Mouse (Mus musculus) spleen, postnatal 36 days (tissue): ENCODE measurements around the gene Akt1s1.

Experiments
- DNase-seq, 2 experiments: peaks; one replicate each; pipeline ENCODE4 v3.0.0; 2022; ENCODE audit warnings: low spot score in 2 of 2, mixed read lengths in 1 of 2

The Akt1s1 gene

DNA sequence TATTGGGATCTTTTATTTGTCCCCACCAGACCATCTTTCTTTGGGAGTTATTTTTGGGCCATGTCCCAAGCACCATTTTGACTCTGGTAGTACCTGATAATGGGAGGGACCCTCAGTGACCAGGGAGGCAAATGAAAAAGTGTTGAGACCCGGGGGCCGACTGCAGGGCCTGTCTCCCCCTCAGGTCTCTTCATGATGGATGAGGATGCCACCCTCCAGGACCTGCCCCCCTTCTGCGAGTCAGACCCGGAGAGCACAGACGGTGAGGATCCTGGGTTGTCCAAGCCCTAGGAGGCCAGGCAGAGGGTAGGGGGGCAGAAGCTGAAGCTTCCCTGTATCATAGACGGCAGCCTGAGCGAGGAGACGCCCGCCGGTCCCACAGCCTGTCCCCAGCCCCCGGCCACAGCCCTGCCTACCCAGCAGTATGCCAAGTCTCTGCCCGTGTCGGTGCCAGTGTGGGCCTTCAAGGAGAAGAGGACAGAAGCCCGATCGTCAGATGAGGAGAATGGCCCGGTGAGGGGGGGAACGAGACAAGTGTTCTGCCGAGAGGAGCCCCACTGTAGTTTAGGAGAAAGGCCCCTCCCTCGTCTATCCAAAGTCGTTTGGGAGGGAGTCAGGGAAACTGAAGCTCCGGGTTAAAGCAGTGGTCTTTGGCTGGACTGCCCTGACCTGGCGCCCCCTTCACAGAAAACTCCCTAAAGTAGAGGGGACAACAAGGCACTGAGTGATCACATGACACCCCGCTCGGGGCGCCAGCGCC lies 5.0 kb downstream of the Akt1s1 start:
- no peak for DNase-seq

DNA sequence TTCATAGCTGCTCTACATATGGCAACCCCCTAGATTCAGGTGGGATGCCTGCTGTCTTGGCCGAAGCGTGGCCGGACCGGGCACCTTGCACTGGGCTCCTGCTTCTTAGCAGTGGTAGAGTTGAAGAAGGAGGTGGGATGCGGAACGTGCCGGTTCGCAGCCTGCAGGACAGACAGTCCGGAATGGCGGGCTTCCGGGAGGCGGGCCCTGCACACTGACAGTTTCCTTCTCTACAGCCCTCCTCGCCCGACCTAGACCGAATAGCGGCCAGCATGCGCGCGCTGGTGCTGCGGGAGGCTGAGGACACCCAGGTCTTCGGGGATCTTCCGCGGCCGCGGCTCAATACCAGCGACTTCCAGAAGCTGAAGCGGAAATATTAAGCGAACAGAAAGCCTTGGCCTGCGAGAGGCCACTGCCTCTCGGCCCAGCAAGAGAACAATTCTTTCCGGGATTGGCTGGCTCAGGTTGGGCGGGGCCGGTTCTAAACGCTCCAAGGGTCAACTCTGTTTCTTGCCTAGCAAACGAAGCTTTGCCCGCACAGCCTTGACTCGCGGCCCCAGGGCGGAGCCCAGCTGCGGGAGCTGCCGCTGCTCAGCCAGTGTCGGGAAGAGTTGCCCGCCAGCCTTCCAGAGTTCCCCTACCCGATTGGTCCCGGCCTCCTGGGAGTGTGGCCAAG lies 5.7 kb downstream of the Akt1s1 start:
- peak; percentile 88 to 90 for DNase-seq

DNA sequence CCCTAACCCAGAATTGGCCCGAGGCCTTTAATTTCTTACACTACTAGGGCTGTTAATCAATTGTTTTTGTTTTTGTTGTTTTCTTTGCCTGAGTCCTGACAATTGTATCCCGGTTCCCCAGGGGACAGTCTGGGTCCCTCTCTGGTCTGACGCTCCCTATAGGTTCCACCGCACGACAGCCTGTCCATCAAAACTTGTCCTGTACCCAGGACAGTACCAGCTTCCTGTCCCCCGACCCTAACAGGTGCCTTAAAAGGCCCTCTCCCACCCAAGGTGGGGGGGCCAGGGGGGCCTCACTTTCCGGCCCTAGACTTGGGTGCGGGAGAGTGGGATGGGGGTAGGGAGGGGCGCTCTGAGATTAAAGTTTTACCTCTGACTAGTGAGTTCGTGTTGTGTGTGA lies 6.2 kb downstream of the Akt1s1 start:
- peak in 1 of 2 experiments; percentile 23 for DNase-seq

DNA sequence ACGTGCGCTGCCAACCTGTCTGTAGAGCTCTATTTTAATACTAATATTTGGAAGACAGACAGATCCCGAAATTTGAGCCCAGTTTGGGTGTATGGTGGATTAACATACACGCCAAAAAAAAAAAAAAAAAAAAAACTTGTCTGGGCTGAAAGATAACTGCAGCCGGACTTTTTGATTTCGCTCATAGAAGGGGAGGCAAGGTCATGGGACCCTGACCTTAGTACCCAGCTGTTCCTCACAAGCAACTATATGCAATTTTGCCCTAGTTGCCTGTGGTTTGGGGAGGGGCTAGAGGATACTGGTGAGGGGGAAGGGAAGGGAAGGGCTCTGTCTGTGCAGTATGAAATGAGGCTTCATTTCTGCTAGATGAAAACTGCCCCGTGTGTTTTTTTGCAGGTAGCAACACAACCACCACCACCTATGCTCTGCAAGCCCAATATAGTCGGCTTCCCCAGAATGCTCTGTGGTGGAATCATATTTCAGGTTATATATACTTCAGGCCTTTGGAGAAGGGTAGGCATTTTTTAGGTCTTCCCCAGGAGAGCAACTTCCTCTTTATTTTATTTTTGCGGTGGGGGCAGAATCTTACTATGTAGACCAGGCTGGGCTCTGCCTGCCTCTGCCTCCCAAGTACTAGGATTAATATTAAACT lies 7.6 kb downstream of the Akt1s1 start:
- peak in 1 of 2 experiments; percentile 45 for DNase-seq

DNA sequence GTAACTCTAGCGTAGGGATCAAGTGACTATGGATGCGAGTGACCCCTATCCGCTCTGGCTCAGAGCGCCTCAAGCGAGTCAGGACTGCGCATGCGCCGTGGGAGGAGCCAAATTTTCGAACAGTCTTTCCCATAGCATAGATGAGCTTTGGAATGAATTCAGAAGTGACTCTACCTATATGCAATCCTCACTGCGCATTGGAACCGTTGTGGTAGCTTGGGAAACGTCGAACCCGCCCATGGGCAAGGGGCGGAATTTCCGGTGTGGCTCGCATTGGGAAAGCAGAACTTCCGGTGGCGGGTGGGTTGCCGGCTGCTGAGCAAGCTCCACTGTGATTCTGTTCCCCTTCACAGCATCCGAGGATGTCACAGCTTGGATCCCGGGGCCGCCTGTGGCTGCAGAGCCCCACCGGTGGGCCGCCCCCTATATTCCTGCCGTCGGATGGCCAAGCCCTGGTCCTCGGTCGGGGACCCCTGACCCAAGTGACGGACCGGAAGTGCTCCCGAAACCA lies 8.3 kb downstream of the Akt1s1 start, which contains the start of gene Pnkp:
Gene Pnkp, plus strand, starts transcription at position 98 of the 511 bp plus-strand sequence.
- peak; percentile 78 to 87 for DNase-seq

DNA sequence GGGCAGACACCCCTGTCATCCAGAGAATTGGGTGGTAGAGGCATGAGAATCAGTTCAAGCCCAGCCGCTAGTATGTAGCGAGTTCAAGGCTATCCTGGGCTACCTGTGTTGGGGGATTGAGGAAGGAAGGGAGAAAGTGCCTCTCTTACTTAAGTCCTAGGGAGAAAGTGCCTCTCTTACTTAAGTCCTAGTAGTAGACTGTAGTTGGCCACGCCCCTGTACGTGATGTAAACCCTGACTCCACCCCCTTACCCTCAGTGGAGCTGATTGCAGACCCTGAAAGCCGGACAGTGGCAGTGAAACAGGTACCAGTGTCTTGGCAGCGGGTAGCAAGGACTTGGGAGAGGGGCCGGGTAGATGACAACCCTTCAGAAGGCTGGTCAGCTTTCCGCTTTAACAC lies 9.1 kb downstream of the Akt1s1 start:
- peak; percentile 55 to 73 for DNase-seq

DNA sequence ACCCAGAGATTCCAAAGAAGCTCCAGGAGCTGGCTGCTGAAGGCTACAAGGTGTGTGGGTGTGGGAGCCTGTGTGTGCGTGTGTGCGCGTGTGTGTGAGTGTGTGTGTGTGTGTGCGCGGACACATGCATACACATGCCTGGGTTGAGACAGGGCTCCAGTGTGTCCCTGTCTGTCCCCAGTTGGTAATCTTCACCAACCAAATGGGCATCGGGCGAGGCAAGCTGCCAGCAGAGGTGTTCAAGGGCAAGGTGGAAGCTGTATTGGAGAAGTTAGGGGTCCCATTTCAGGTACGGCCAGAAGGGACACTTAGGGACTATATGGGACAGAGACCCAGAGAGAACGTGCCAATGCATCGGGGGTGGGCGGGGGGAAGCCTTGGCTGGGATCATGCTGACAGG lies 11.1 kb downstream of the Akt1s1 start:
- no peak for DNase-seq

DNA sequence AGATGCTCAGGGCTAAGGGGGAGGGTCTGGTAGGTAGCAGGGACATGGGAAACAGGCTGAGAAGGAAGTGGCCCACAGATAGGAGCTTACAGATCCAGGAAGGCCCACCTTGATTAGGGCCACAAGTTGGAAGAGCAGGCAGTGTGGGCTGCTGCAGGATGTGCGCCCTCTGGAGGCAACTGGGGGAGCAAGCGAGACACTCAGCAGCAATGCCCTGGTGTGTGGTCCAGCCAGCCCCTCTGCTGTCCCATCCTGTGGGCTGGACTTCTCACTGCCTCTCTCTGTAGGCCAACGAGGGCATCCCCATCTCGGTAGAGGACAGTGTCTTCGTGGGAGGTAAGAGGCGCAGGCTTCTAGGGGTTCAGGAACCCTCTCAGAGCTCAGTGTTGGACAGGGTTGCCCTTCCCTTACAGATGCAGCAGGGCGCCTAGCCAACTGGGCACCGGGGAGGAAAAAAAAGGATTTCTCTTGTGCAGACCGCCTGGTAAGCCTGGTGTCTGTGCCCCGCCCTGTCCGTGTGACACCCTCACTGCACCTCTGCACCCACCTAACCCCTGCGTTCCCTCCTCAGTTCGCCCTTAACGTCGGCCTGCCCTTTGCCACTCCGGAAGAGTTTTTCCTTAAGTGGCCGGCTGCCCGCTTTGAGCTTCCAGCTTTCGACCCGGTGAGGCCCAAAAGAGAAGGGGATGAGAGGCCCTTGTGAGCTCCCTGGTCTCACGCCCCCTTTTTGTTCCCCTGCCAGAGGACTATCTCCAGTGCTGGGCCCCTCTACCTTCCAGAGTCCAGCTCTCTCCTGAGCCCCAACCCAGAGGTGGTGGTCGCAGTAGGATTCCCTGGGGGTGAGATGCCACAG lies 12.0 kb downstream of the Akt1s1 start:
- peak; percentile 52 to 54 for DNase-seq

DNA sequence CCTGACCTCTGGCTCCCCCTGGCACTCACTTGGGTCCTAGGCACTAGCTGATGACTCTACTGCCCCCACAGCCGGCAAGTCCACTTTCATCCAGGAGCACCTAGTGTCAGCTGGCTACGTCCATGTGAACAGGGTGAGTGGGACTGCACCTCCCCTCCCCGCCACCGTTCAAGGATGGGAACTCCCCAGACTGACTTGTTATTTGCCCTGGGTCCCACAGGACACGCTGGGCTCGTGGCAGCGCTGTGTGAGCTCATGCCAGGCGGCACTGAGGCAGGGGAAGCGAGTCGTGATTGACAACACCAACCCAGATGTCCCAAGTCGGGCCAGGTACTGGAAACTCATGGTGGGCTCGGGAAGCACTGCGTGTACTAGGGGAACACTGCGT lies 12.6 kb downstream of the Akt1s1 start:
- no peak for DNase-seq

DNA sequence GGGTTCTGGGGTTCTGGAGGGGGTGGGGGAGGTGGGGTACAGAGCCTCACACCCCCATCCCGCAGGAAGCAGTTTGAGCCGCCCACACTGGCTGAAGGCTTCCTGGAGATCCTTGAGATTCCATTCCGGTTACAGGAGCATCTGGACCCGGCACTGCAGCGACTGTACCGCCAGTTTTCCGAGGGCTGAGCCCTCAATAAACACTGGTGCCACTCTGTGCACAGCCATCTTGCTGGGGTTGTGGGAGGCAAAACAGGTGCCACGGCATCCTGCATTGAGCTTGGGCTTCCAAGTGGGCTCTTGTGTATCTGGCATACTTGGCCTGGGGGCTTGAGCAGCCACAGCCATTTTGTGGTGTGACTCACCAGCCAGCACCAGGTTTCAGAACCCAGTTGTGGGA lies 13.6 kb downstream of the Akt1s1 start:
- no peak for DNase-seq

DNA sequence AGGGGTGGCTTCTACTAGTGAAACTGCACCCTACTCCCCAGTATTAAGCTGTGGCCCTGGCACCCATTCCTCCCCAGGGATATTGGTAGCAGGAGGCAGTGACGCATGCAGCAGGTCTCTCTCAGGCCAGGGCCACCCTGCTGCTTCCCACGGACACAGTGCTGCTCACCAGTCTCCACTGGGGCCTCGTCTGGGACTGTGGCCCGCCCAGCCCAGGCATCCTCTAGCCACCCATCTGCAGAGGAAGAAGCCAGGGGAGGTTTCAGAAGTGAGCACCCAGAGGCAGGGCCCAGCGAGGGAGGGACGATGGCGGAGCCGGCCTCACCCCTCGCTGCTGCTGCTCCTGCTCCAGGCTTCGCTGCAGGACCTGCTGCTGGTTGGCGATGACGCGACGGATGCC lies 14.4 kb downstream of the Akt1s1 start:
- no peak for DNase-seq

DNA sequence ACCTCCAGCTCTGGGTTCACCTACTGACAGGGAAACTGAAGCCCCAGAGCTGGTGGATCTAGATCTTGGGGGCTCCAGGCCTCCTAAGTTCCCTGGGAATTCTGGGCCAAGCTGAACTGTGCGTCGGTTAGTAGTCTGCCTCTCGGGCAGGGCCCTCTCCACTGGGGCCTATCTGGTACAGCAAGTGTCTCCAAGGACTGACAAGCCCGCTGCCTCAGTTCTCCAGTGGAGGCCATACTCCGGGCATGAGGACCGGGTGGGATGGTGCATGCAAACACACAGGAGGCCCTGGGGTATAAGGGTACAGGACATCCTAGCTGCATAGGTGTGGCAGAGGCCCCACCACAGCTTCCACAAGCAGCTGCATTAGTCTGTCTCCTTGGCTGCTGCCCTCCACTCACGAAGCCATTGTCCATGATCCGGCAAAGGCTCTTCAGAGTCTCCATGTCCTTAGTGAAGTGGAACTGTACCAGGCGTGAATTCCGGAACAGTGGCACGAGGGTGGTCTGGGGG lies 15.2 kb downstream of the Akt1s1 start:
- no peak for DNase-seq

DNA sequence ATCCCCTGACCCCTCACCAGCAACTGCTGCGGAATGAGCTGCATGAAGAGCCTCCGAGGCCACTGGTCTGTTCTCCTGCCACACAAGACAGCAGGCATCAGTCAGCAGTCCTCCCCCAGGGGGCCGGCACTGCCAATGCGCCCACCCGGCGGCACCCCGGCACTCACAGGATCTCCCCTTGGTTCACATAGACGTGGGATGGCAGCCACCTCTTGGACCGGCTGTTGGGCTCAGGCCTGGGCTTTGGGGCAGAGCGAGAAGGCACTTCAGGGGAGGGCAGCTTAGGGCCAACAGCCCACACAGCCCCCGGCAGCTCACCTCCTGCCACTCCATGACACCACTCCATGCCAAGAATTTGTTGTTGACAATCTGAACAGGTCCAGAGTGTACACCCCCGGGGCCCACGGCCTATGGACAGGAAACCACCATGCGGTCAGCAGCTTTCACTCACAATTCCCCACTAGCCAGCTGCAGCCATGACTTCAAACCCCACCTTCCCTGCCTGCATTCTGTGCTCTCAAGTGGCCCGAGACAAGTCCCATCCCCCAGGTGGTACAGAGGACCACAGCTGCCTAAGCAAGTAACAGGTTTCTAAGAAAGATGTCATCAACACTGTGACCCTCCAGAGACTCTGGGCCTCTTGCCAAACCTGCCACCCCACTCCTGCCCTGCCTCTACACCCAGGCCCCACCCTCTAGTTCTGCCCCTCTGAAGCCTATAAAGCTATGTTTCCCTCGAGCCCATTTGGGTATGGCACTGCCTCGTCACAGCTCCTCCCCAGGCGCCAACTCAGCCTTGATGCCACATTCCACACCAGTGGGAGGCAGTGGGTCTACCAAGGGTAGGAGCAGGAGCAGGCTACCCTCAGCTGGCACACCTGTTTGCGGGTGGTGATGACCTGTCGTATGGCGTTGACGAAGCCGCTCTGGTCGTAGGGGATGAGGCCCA lies 16.1 kb downstream of the Akt1s1 start:
- DNase-seq: no peak

DNA sequence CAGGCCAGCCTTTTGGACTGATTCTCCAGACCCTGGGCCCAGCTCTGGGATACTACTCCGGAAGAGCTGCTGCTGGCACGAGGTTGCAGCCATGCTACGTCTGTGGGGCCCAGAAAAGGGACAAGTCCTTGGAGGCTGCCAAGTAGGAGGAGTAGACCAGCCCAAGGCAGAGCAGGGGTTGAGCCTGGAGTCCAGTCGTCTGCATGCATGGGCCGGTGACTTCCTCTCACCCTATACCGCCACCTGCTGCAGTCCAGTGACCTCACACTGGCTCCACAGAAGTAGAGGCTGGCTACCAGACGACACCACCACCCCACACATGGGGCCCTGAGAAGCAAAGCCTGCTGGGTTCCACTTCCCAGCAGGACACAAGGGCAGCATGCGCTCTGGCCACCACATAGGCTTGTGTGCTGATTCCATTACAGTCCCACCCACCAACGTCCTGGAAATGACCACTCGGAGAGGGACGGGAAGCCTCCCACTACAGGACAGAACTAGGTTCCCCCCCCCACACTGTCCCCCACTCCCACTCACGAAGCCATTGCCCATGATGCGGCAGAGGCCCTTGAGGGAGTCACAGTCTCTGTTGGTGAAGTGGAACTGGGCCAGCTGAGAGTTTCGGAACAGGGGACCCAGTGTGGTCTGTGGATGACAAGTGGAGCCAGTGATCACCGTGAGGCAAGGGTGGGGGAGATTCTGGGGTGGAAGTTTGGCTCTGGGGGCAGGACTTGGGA lies 17.7 kb downstream of the Akt1s1 start:
- no peak for DNase-seq

DNA sequence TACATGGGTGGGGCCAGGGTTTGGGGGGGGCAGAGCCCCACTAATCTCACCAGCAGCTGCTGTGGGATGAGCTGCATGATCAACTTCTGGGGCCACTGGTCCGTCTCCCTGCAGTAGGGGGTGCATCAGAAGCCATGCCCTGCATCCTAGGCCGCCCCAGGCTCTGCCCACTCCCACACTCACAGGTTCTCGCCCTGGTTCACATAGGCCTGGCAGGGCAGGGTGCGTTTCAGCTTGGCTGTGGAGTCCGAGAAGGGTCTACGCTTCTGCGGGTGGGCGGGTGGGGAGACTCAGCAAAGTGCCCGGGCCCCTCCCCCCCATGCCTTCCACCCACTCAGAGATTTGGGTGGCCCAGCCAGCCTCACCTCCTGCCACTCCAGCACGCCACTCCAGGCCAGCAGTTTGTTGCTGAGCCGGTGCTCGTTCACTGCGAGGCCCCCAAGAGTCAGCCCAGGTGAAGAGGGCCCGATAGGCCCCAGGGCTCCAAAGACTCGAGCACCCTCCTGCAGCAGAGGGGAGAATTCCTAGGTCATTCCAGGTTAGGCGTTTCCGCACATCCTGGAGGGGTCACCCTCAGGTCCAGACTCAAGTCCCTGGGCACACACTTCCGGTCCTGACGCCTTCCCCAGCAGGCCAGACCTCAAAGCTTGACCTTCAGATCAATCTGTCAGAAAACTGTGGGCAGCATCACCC lies 18.4 kb downstream of the Akt1s1 start:
- no peak for DNase-seq

DNA sequence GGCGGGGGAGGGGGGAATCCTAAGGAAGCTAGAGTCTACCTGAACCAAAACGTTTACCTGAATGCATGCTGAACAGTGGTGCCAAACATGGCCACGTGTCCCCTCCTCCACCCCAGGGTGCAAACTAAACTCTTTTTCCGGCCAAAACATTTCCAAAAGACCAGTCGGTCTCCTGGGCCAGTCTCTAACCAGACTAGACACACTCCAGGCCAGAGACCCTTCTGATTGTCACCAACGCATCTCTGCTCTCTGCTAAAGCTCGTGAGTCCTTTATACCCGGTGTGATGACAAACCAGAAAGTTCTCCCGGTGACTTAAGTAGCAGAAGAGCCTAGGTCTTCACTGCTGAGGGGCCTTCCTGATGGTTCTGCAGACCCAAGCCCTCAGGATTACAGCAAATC lies 19.0 kb downstream of the Akt1s1 start:
- no peak for DNase-seq

DNA sequence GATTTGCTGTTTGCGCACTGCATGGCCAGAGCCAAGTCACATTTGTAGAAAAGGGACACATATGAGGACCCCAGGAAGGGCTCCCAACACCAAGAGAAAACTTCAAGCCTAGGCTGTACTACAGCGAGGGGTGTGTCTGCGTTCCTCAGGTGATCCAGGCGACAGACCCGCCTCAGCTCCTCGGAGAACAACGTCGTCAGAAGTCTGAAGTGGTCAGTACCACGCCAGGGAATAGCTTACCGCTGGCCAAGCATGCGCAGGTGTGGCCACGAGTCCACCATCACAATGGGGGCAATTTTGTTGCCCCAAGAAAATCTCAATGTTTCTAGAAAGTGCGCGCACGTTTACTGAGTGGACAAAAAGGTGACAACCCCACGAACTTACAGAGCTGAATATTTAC lies 19.7 kb downstream of the Akt1s1 start:
- DNase-seq: no peak

DNA sequence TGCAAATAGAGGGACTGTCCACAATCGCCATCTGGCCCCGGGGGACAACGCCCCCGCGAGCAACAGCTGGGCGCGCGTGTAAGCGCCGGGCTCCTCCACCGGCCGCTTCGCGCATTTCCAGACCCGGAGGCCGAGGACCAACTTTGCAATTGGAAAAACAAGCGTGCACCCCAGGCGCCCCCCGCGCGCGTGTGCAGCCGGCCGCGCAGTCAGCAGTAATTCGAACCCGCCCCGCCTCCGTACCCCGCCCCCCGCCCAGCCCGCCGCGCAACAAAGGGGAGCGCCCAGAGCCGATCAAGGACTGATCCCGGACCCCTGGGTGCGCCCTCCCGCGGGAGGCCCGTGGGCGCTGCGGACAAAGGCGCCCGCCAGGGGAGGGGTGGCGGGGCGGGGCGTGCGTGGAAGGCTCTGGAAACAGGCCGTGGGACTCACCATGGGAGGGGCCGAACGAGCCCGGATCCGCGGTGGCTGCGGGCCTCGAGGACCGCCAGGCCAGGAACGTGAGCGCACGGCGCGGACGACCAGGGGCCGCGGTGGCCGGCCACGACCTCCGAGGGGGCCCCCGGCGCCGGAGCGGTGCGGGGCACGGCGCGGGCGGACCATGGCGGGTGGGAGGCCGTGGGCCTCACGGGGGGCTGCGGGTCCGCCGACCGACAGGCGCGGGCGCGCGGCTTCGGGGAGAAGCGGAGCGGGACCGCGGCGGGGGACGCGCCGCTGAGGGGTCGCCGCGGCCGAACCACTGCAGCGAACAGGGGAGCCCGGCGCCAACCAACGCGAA lies 20.3 kb downstream of the Akt1s1 start:
- peak; percentile 38 to 48 for DNase-seq
